1 mouse cellular context compared by ENCODE assay signal in the genomic region with DNA sequence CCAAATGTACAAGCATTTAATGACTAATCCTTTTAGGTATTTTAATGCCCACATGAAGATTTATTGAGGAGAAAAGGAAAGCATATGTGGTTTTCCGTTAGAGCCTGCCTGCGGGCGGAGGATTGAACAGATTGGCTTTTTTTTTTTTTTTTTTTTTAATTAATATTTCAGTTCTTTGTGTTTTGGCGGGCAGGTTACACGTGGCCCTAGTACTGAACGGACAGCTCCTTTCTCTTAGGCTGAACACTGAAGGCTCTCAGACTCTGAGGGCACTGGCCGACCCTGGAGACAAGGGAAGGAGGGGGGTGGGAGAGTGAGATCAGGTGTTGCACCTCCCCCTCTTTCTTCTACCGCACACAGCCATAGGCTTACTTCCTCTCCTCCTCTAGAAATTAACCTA.
TF ChIP-seq lines count a peak whose summit lies in the region.

No protein-coding gene starts in this region.

TF ChIP-seq in MEL, 35 proteins besides CTCF, POLR2A, EP300 and RAD21:
- TF ChIP-seq MYC (IDR thresholded peaks at IDR 0.05; ENCODE audit: low read depth, low read length) (no peak), KAT2A (conservative IDR thresholded peaks at IDR 0.05; ENCODE audit: low read depth, low read length) (no peak), BHLHE40 (IDR thresholded peaks at IDR 0.05; ENCODE audit: borderline replicate concordance, low read depth, low read length) (no peak), JUND (IDR thresholded peaks at IDR 0.05; ENCODE audit: low read depth, low read length) (no peak)
